Mouse (Mus musculus): ENCODE data around the gene Smagp. TPM values are rescaled to one million over a fixed set of nuclear protein-coding genes. Genes with fewer than 3 reads are reported as not detected.

The Smagp gene
- polyA plus RNA-seq, 1 experiment from 2014 or later, result 4.0 TPM

DNA sequence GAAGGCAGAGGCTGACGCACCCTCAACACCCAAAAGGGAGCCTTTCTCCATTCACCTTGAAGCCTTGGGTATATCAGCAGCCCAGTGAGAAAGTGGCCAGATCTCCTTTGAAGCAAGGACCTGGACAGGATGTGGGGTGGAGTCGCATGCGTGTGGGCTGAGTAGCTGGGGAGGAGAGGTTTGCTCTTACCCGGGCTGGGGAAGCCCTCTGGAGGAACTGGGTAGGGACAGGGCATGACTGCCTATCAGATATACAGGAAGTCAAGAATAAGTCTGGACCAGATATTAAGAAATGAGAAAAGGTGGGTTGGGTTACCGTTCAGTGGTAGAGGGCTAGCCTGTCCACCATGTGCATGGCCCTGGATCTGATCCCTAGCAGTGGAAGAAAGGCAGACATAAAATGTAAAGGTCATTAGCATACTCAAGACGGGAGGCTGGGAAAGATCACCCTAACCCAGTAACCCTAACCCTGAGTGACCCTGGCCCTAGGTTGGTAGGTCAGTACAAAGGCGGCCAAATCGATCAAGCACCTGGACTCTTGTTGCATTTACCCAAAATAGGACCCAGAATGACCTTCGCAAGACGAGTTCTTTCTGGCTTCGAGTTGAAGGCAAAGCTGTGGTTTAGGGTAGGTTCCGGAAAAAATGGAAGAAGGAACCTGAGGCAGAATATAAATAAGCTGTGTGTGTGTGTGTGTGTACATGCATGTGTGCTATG is 5.1 kb downstream of the Smagp start:
- H3K27me3 ChIP-seq (ENCODE audit: control insufficient read depth, insufficient read depth, low read length), result peaks cover 20% of the 10 kb centered on the region

DNA sequence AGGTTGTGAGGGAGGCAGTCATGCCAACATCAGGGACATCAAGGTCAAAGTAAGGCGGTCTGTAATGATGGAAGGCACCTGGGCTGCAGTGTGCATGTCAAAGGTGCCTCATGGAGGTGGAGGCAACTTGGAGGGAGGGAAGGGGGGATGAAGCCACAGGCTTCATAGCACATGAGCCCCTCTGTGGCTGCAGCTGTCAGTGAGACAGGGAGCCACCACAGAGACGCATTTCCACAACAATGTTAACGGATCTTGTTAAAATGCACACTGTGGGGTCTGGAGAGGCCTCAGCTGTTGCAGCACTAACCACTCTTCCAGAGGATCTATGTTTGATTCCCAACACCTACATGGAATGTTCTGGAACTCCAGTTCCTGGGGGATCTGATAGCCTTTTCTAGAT is 6.6 kb downstream of the Smagp start:
- no peak for ATAC-seq (replicated peaks; ENCODE audit: insufficient number of reproducible peaks, low FRiP score, low TSS enrichment, low read depth)
- no peak overlapping the region for H3K4me3 ChIP-seq (ENCODE audit: low read depth, low read length)
- WGBS, result 58% methylated on average over 3 of the region's 3 CpGs
- H3K9ac ChIP-seq (replicated peaks; ENCODE audit: low read length), result no peak overlapping the region
- no peak overlapping the region for H3K4me2 ChIP-seq (ENCODE audit: low read depth, low read length)
- H3K9me3 ChIP-seq (replicated peaks; ENCODE audit: control insufficient read depth, low read length), result no peaks in the 10 kb centered on the region
- DNase-seq (ENCODE audit: low spot score), result no peak
- H3K27ac ChIP-seq (replicated peaks; ENCODE audit: low read depth, low read length), result no peak overlapping the region
- H3K4me1 ChIP-seq (ENCODE audit: control insufficient read depth, insufficient read depth, low read length), result 0 out of 2 replicates have a peak, but pooled peaks cover 3% of the 10 kb centered on the region
- peaks cover 8% of the 10 kb centered on the region for H3K27me3 ChIP-seq (ENCODE audit: control insufficient read depth, insufficient read depth, low read length)
- no peaks in the 10 kb centered on the region for H3K36me3 ChIP-seq (replicated peaks; ENCODE audit: control insufficient read depth, insufficient read depth, low read depth, low read length)

More for the DNA sequence above, 5.1 kb downstream of the Smagp start:
- no peak for DNase-seq (ENCODE audit: low spot score)
- no peak overlapping the region for H3K4me2 ChIP-seq (ENCODE audit: low read depth, low read length)
- no peaks in the 10 kb centered on the region for H3K9me3 ChIP-seq (replicated peaks; ENCODE audit: control insufficient read depth, low read length)
- peaks cover 7% of the 10 kb centered on the region for H3K4me1 ChIP-seq (ENCODE audit: control insufficient read depth, insufficient read depth, low read length)
- H3K27ac ChIP-seq (replicated peaks; ENCODE audit: low read depth, low read length), result no peak overlapping the region
- H3K36me3 ChIP-seq (replicated peaks; ENCODE audit: control insufficient read depth, insufficient read depth, low read depth, low read length), result no peaks in the 10 kb centered on the region
- H3K9ac ChIP-seq (replicated peaks; ENCODE audit: low read length), result no peak overlapping the region
- no peak for ATAC-seq (replicated peaks; ENCODE audit: insufficient number of reproducible peaks, low FRiP score, low TSS enrichment, low read depth)
- WGBS, result 84% methylated on average over 12 of the region's 12 CpGs
- H3K4me3 ChIP-seq (ENCODE audit: low read depth, low read length), result no peak overlapping the region

DNA sequence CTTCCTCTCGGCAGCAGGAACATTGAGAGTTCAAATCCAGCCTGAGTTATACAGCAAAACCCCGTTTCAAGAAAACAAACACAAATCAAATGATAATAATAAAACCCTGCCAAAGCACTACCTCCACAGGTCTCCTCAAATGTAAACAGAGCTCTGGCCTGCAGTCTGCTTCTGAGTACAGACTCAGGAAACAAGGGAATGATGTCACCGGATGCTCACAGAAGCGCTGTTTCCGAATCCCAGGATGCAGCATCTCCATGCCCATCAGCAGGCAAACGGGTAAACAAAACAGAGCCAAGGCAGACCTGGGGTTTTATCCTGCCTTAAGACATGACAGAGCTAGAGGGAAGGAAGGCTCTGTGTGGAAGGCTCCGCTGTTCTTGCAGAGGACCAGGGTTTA is 7.9 kb downstream of the Smagp start:
- H3K27ac ChIP-seq (replicated peaks; ENCODE audit: low read depth, low read length), result no peak overlapping the region
- ATAC-seq (replicated peaks; ENCODE audit: insufficient number of reproducible peaks, low FRiP score, low TSS enrichment, low read depth) (no peak), DNase-seq (ENCODE audit: low spot score) (peak; percentile 32)
- no peaks in the 10 kb centered on the region for H3K36me3 ChIP-seq (replicated peaks; ENCODE audit: control insufficient read depth, insufficient read depth, low read depth, low read length)
- no peak overlapping the region for H3K9ac ChIP-seq (replicated peaks; ENCODE audit: low read length)
- no peak overlapping the region for H3K4me3 ChIP-seq (ENCODE audit: low read depth, low read length)
- 0 out of 2 replicates have a peak, but pooled peaks cover 3% of the 10 kb centered on the region for H3K4me1 ChIP-seq (ENCODE audit: control insufficient read depth, insufficient read depth, low read length)
- 39% methylated on average over 7 of the region's 7 CpGs for WGBS
- no peaks in the 10 kb centered on the region for H3K27me3 ChIP-seq (ENCODE audit: control insufficient read depth, insufficient read depth, low read length)
- H3K9me3 ChIP-seq (replicated peaks; ENCODE audit: control insufficient read depth, low read length), result no peaks in the 10 kb centered on the region
- no peak overlapping the region for H3K4me2 ChIP-seq (ENCODE audit: low read depth, low read length)

DNA sequence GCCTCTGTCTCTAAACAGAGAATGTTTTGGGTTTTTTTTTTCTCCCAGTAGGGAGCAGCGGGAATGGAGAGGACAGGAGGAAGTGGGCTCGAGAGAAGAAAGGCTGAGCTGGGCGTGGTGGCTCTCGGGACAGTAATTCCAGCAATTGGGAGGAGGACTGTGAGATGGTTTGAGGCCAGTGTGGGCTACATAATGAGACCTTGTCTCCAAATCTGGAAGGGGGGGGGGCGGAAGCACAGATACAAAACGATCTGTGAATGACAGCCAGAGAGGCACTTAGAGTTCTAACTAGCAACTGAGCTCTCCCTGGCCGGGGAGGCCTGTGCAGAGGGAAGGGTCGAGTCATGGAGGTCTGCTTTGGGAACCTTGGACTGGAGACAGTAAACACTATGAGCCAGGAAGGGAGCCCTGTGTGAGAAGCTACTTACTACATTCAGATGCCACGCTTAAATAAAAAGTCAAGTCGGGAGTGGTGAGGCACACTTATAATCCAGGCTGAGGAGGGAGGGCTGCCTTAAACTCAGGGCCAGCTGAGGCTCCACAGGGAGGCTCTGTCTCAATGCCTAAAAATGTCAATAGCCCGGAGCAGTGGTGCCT is 8.9 kb downstream of the Smagp start:
- WGBS, result 6% methylated on average over 11 of the region's 11 CpGs
- H3K4me1 ChIP-seq (ENCODE audit: control insufficient read depth, insufficient read depth, low read length), result 0 out of 2 replicates have a peak, but pooled peaks cover 3% of the 10 kb centered on the region
- no peak overlapping the region for H3K27ac ChIP-seq (replicated peaks; ENCODE audit: low read depth, low read length)
- H3K9ac ChIP-seq (replicated peaks; ENCODE audit: low read length), result no peak overlapping the region
- H3K4me2 ChIP-seq (ENCODE audit: low read depth, low read length), result no peak overlapping the region
- ATAC-seq (replicated peaks; ENCODE audit: insufficient number of reproducible peaks, low FRiP score, low TSS enrichment, low read depth), result no peak
- no peaks in the 10 kb centered on the region for H3K36me3 ChIP-seq (replicated peaks; ENCODE audit: control insufficient read depth, insufficient read depth, low read depth, low read length)
- DNase-seq (ENCODE audit: low spot score), result no peak
- H3K27me3 ChIP-seq (ENCODE audit: control insufficient read depth, insufficient read depth, low read length), result no peaks in the 10 kb centered on the region
- no peaks in the 10 kb centered on the region for H3K9me3 ChIP-seq (replicated peaks; ENCODE audit: control insufficient read depth, low read length)
- H3K4me3 ChIP-seq (ENCODE audit: low read depth, low read length), result no peak overlapping the region

DNA sequence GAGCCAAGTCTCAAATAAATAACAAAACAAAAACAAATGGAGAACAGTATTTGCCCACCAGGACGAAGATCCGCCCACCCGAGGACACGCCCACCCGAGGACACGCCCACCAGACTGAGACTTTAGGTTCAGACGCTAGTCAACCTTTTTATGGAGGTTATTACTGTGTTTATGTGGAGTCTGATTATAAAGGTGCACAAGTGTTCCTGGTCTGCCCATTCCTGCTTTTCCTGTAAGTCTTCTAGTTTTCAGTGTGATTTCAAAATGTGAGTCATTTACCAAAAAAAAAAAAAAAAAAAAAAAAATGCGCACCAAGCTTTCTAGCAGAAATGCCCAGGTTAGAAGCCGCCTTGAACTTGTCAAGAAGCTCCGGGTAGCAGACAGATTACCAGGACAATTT is 9.5 kb downstream of the Smagp start:
- Histone ChIP-seq H3K4me3 (ENCODE audit: low read depth, low read length) (no peak overlapping the region), H3K27ac (replicated peaks; ENCODE audit: low read depth, low read length) (no peak overlapping the region), H3K9me3 (replicated peaks; ENCODE audit: control insufficient read depth, low read length) (no peaks in the 10 kb centered on the region), H3K4me2 (ENCODE audit: low read depth, low read length) (no peak overlapping the region), H3K36me3 (replicated peaks; ENCODE audit: control insufficient read depth, insufficient read depth, low read depth, low read length) (no peaks in the 10 kb centered on the region), H3K4me1 (ENCODE audit: control insufficient read depth, insufficient read depth, low read length) (0 out of 2 replicates have a peak, but pooled peaks cover 3% of the 10 kb centered on the region), H3K27me3 (ENCODE audit: control insufficient read depth, insufficient read depth, low read length) (no peaks in the 10 kb centered on the region), H3K9ac (replicated peaks; ENCODE audit: low read length) (no peak overlapping the region)
- ATAC-seq (replicated peaks; ENCODE audit: insufficient number of reproducible peaks, low FRiP score, low TSS enrichment, low read depth) (no peak), DNase-seq (ENCODE audit: low spot score) (no peak)
- 15% methylated on average over 10 of the region's 10 CpGs for WGBS

DNA sequence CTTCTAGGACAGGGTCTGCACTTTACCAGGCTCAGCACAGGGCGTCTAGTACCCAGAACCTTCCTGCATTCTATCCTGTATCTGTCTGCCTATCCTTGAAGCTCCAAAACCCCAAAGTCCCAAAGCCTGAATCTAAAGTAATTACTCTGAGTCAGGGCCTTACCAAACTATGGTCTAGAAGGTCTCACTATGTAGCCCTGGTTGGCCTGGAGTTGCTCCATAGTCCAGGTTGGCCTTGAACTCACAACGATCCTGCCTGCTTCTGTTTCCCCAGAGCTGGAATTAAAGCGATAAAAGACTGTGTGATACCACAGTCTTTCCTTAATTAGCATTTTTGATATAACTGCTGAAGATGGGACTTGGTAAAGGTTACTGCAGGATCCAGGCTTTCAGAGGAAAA is 12.3 kb downstream of the Smagp start:
- H3K4me1 ChIP-seq (ENCODE audit: control insufficient read depth, insufficient read depth, low read length), result 0 out of 2 replicates have a peak, but pooled peaks cover 3% of the 10 kb centered on the region
- 92% methylated on average over 3 of the region's 3 CpGs for WGBS
- H3K27me3 ChIP-seq (ENCODE audit: control insufficient read depth, insufficient read depth, low read length), result no peaks in the 10 kb centered on the region
- no peak overlapping the region for H3K4me3 ChIP-seq (ENCODE audit: low read depth, low read length)
- H3K4me2 ChIP-seq (ENCODE audit: low read depth, low read length), result no peak overlapping the region
- DNase-seq (ENCODE audit: low spot score), result no peak
- H3K9me3 ChIP-seq (replicated peaks; ENCODE audit: control insufficient read depth, low read length), result no peaks in the 10 kb centered on the region
- no peak for ATAC-seq (replicated peaks; ENCODE audit: insufficient number of reproducible peaks, low FRiP score, low TSS enrichment, low read depth)
- no peaks in the 10 kb centered on the region for H3K36me3 ChIP-seq (replicated peaks; ENCODE audit: control insufficient read depth, insufficient read depth, low read depth, low read length)
- H3K27ac ChIP-seq (replicated peaks; ENCODE audit: low read depth, low read length), result no peak overlapping the region
- H3K9ac ChIP-seq (replicated peaks; ENCODE audit: low read length), result no peak overlapping the region

DNA sequence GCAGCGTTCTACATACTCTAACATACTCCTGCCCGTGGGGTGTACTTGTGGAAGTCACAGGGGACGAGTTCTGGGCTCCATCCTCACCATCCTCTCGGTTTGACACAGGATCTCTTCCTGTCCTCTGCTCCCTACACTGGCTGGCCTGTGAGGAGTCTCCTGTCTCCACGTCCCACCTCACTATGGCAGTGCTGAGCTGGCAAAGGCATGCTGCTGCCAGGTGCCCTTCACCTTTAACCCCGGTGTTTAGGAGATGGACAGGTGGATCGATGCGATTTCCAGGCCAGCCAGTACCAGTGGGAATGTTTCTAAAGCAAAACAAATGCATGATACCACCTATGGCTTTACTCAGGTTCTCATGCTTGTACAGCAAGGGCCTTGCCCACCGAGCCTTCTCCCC is 13.0 kb downstream of the Smagp start:
- no peaks in the 10 kb centered on the region for H3K36me3 ChIP-seq (replicated peaks; ENCODE audit: control insufficient read depth, insufficient read depth, low read depth, low read length)
- WGBS, result 78% methylated on average over 9 of the region's 9 CpGs
- no peaks in the 10 kb centered on the region for H3K27me3 ChIP-seq (ENCODE audit: control insufficient read depth, insufficient read depth, low read length)
- no peak overlapping the region for H3K9ac ChIP-seq (replicated peaks; ENCODE audit: low read length)
- H3K4me1 ChIP-seq (ENCODE audit: control insufficient read depth, insufficient read depth, low read length), result 0 out of 2 replicates have a peak, but pooled peaks cover 3% of the 10 kb centered on the region
- DNase-seq (ENCODE audit: low spot score) (no peak), ATAC-seq (replicated peaks; ENCODE audit: insufficient number of reproducible peaks, low FRiP score, low TSS enrichment, low read depth) (no peak)
- no peak overlapping the region for H3K4me2 ChIP-seq (ENCODE audit: low read depth, low read length)
- H3K4me3 ChIP-seq (ENCODE audit: low read depth, low read length), result no peak overlapping the region
- no peaks in the 10 kb centered on the region for H3K9me3 ChIP-seq (replicated peaks; ENCODE audit: control insufficient read depth, low read length)
- no peak overlapping the region for H3K27ac ChIP-seq (replicated peaks; ENCODE audit: low read depth, low read length)

DNA sequence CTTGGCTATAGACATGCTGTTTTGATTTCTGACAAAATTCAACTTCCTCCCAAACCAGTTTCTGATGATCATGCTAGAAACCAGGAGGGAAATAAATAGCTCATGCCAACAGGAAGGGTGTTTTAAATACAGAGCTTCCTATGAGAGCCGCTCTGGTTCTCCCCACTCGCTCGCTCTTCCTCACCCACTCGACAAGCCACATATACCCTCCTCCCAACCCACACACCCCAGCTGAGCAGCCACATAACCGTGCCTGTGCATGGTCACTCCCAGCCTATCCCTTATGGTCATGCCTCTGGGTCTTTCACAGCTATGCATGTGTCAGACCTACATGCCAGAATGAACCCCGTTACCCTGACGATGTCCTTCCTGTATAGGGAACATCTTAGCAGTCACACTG is 14.6 kb downstream of the Smagp start:
- no peak overlapping the region for H3K4me3 ChIP-seq (ENCODE audit: low read depth, low read length)
- 87% methylated on average over 7 of the region's 7 CpGs for WGBS
- H3K9ac ChIP-seq (replicated peaks; ENCODE audit: low read length), result no peak overlapping the region
- DNase-seq (ENCODE audit: low spot score) (no peak), ATAC-seq (replicated peaks; ENCODE audit: insufficient number of reproducible peaks, low FRiP score, low TSS enrichment, low read depth) (no peak)
- no peaks in the 10 kb centered on the region; the same call in 1 of the 2 replicates for H3K36me3 ChIP-seq (replicated peaks; ENCODE audit: control insufficient read depth, insufficient read depth, low read depth, low read length)
- no peak overlapping the region for H3K4me2 ChIP-seq (ENCODE audit: low read depth, low read length)
- no peaks in the 10 kb centered on the region for H3K4me1 ChIP-seq (ENCODE audit: control insufficient read depth, insufficient read depth, low read length)
- H3K9me3 ChIP-seq (replicated peaks; ENCODE audit: control insufficient read depth, low read length), result no peaks in the 10 kb centered on the region
- no peaks in the 10 kb centered on the region for H3K27me3 ChIP-seq (ENCODE audit: control insufficient read depth, insufficient read depth, low read length)
- no peak overlapping the region for H3K27ac ChIP-seq (replicated peaks; ENCODE audit: low read depth, low read length)

All from embryonic facial prominence, embryonic 11.5 days (tissue).